Mouse (Mus musculus): ENCODE results near the gene Acvr2a. TPM values are rescaled to one million over a fixed set of nuclear protein-coding genes. Genes with fewer than 3 reads are reported as not detected.
A peak's percentile ranks its signal among the peaks of the same experiment; 100 is the strongest.

The Acvr2a gene
- polyA plus RNA-seq, 1 experiment from 2014 or later, result 50.0 TPM

DNA sequence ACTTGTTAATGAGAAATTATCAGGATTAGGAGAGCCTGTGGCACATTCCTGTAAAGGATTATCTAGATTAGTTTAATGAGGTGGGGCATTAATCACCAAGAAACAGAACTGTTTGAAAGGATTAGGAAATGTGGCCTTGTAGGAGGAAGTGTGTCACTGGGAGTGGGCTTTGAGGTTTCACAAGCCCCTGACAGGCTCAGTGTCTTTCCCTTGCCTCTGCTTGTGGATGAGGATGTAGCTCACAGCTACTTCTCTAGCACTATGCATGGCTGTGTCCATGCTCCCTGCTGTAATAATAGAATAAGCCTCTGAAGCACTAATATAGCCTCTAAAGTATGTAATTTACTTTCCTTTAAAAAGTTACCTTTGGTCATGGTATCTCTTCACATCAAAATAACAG is 101.9 kb downstream of the Acvr2a start:
- Histone ChIP-seq H3K27ac (ENCODE audit: low read depth, low read length) (no peak overlapping the region), H3K9me3 (ENCODE audit: control insufficient read depth, low read length) (no peaks in the 10 kb centered on the region), H3K4me3 (ENCODE audit: low read depth, low read length) (no peak overlapping the region), H3K4me2 (ENCODE audit: low read depth) (no peak overlapping the region), H3K27me3 (ENCODE audit: control insufficient read depth, insufficient read depth, low read length) (no peaks in the 10 kb centered on the region), H3K4me1 (ENCODE audit: control insufficient read depth, insufficient read depth, low read length) (no peaks in the 10 kb centered on the region), H3K36me3 (ENCODE audit: control insufficient read depth, insufficient read depth, low read length) (no peaks in the 10 kb centered on the region), H3K9ac (ENCODE audit: low read length) (no peak overlapping the region)
- ATAC-seq (ENCODE audit: insufficient read depth, low FRiP score, low TSS enrichment), result no peak
- no peak for DNase-seq (ENCODE audit: low spot score)

DNA sequence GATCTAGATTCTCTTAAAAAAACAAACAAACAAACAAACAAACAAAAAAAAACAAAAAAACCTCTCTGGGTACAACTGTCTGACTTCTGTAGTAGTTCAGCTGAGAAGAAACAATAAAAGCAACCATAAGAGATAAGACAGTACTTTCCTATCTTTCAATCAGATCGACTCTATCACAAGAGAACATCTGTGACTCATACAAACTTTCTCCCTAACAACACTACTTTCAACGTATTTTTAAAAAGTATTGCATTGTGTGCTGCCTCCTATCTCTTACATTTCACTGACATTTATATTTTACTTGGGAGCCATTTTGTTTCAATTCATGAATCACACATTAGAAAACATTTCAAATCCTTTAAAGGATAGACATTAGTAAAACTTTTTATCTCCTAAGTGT is 121.1 kb downstream of the Acvr2a start:
- H3K4me1 ChIP-seq (ENCODE audit: control insufficient read depth, insufficient read depth, low read length), result no peaks in the 10 kb centered on the region

DNA sequence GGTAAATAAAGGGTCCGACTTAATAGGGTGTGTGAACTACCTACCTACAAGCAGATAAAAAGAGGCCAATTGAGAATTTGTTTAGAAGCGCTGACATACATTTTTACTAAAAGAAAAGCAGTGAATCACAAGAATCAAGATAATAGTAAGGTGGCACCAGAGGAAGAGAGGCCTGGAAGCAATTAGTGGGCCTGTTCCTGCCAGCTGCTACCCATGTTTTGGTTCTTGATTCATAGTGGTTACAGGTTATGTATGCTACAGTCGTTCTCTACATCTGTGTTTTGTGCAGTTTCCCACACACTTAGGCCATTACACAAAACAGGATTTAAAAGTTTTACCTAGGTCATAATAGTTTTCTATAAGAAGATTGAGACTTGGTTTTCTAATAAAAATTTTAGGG is 133.9 kb downstream of the Acvr2a start:
- ATAC-seq (ENCODE audit: insufficient read depth, low FRiP score, low TSS enrichment), result no peak
- 0 out of 2 replicates have a peak, but pooled peaks cover 6% of the 10 kb centered on the region for H3K4me1 ChIP-seq (ENCODE audit: control insufficient read depth, insufficient read depth, low read length)
- H3K27me3 ChIP-seq (ENCODE audit: control insufficient read depth, insufficient read depth, low read length), result no peaks in the 10 kb centered on the region
- H3K9me3 ChIP-seq (ENCODE audit: control insufficient read depth, low read length), result no peaks in the 10 kb centered on the region
- no peak overlapping the region for H3K9ac ChIP-seq (ENCODE audit: low read length)
- peak overlapping the region; percentile 71 for H3K4me3 ChIP-seq (ENCODE audit: low read depth, low read length)
- H3K4me2 ChIP-seq (ENCODE audit: low read depth), result peak overlapping the region; percentile 69
- 62% methylated on average over 3 of the region's 3 CpGs for WGBS
- H3K36me3 ChIP-seq (ENCODE audit: control insufficient read depth, insufficient read depth, low read length), result no peaks in the 10 kb centered on the region
- H3K27ac ChIP-seq (ENCODE audit: low read depth, low read length), result no peak overlapping the region
- DNase-seq (ENCODE audit: low spot score), result no peak

More for the DNA sequence above, 121.1 kb downstream of the Acvr2a start:
- no peak overlapping the region for H3K27ac ChIP-seq (ENCODE audit: low read depth, low read length)
- WGBS, result 92% methylated on average over 2 of the region's 2 CpGs
- H3K36me3 ChIP-seq (ENCODE audit: control insufficient read depth, insufficient read depth, low read length), result no peaks in the 10 kb centered on the region
- H3K27me3 ChIP-seq (ENCODE audit: control insufficient read depth, insufficient read depth, low read length), result no peaks in the 10 kb centered on the region
- no peaks in the 10 kb centered on the region for H3K9me3 ChIP-seq (ENCODE audit: control insufficient read depth, low read length)
- DNase-seq (ENCODE audit: low spot score) (no peak), ATAC-seq (ENCODE audit: insufficient read depth, low FRiP score, low TSS enrichment) (no peak)
- no peak overlapping the region for H3K4me3 ChIP-seq (ENCODE audit: low read depth, low read length)
- H3K9ac ChIP-seq (ENCODE audit: low read length), result no peak overlapping the region
- H3K4me2 ChIP-seq (ENCODE audit: low read depth), result no peak overlapping the region

DNA sequence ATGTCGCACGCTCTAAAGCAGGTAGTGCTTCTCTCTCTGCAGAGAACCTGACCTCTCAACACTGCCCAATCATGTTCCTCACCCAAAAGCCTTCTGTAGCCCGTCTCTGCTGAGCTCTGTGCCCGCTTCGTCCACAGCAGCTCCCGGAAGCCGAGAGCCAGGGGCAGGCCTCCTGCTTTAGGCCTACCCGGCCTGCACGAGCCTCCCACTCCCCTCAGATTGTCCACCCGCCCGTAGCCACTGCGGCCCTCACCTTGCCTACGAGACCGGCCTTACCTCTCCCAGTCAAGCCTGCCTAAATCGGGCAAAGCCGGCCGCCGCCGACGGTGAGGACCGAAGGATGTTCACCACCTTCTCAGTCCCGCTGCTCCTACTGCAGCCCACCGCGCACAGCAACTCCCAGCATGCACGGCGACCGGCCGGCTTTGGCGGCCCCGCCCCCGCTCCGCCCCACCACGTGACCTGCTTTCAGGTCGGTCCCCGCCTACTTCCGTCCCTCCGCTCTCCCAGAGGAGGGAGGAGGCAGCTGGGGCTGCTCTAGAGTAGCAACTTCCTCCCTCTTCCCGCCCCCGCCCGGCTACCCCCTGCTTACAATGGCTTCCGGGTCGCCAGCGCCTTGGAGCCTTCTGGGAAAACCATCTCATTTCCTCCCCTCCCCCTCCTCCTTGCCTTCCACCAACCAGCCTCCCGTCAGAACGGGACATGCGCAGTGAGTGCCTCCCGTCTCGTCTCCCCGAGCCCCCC is 135.1 kb downstream of the Acvr2a start, which contains the start of gene Mbd5:
TSS of gene Mbd5 (plus strand) at position 668 of the 744 bp plus-strand sequence.
- Histone ChIP-seq H3K4me2 (ENCODE audit: low read depth) (peak within 1 kb of the TSS; percentile 69), H3K4me1 (ENCODE audit: control insufficient read depth, insufficient read depth, low read length) (0 out of 2 replicates have a peak, but pooled peaks cover 6% of the 10 kb centered on the region), H3K9ac (ENCODE audit: low read length) (peak within 1 kb of the TSS; percentile 77), H3K27ac (ENCODE audit: low read depth, low read length) (peak within 1 kb of the TSS; percentile 89), H3K9me3 (ENCODE audit: control insufficient read depth, low read length) (no peaks in the 10 kb centered on the region), H3K36me3 (ENCODE audit: control insufficient read depth, insufficient read depth, low read length) (no peaks in the 10 kb centered on the region), H3K27me3 (ENCODE audit: control insufficient read depth, insufficient read depth, low read length) (no peaks in the 10 kb centered on the region), H3K4me3 (ENCODE audit: low read depth, low read length) (peak within 1 kb of the TSS; percentile 71)
- ATAC-seq (ENCODE audit: insufficient read depth, low FRiP score, low TSS enrichment) (peak; percentile 98), DNase-seq (ENCODE audit: low spot score) (peak; percentile 98)
- WGBS, result under 1% methylated on average over 44 of the region's 49 CpGs

DNA sequence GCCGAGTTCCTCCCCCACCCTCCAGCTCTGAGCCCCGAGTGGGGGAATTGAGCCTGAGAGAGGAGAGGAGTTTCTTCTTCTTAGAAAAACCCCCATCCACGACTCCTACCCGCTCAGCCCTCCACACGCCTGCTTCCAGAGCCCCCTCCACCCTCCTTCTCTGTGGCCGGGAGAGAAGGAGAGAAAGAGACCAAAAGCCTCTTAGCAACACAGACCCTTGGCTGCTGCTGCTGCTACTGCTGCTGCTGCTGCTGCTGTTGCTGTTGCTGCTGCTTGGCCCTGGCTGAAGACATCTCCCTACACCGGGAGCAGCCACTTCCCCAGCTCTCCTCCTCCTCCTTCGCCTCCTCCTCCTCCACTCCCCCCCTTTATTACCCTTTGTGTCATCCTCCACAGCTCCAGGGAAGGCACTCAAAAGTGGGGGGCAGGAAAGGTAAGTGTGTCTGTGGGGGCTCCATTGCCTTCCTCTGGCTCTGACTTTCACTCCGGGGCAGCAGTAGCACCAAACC is 135.9 kb downstream of the Acvr2a start:
- peak overlapping the region; percentile 89 for H3K27ac ChIP-seq (ENCODE audit: low read depth, low read length)
- H3K9me3 ChIP-seq (ENCODE audit: control insufficient read depth, low read length), result no peaks in the 10 kb centered on the region
- H3K4me2 ChIP-seq (ENCODE audit: low read depth), result peak overlapping the region; percentile 63
- peak overlapping the region; percentile 71 for H3K9ac ChIP-seq (ENCODE audit: low read length)
- DNase-seq (ENCODE audit: low spot score), result peak; percentile 69
- peak overlapping the region; percentile 71 for H3K4me3 ChIP-seq (ENCODE audit: low read depth, low read length)
- WGBS, result 0% methylated on average over 5 of the region's 9 CpGs
- no peaks in the 10 kb centered on the region for H3K27me3 ChIP-seq (ENCODE audit: control insufficient read depth, insufficient read depth, low read length)
- H3K36me3 ChIP-seq (ENCODE audit: control insufficient read depth, insufficient read depth, low read length), result no peaks in the 10 kb centered on the region
- ATAC-seq (ENCODE audit: insufficient read depth, low FRiP score, low TSS enrichment), result peak; percentile 67
- H3K4me1 ChIP-seq (ENCODE audit: control insufficient read depth, insufficient read depth, low read length), result 0 out of 2 replicates have a peak, but pooled peaks cover 6% of the 10 kb centered on the region

DNA sequence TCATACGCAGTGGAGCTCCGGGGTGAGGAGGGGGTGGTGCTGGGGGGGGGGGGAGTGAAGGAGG is 136.2 kb downstream of the Acvr2a start, which contains the start of gene Orc4:
TSS of gene Orc4 (minus strand) at position 26 of the 64 bp plus-strand sequence.
- 0% methylated on average over 2 of the region's 2 CpGs for WGBS
- peak within 1 kb of the TSS; percentile 71 for H3K4me3 ChIP-seq (ENCODE audit: low read depth, low read length)
- peak within 1 kb of the TSS; percentile 63 for H3K4me2 ChIP-seq (ENCODE audit: low read depth)
- H3K27ac ChIP-seq (ENCODE audit: low read depth, low read length), result peak within 1 kb of the TSS; percentile 89
- peak within 1 kb of the TSS; percentile 77 for H3K9ac ChIP-seq (ENCODE audit: low read length)
- H3K36me3 ChIP-seq (ENCODE audit: control insufficient read depth, insufficient read depth, low read length), result no peaks in the 10 kb centered on the region
- DNase-seq (ENCODE audit: low spot score) (no peak), ATAC-seq (ENCODE audit: insufficient read depth, low FRiP score, low TSS enrichment) (no peak)
- no peaks in the 10 kb centered on the region for H3K27me3 ChIP-seq (ENCODE audit: control insufficient read depth, insufficient read depth, low read length)
- H3K9me3 ChIP-seq (ENCODE audit: control insufficient read depth, low read length), result no peaks in the 10 kb centered on the region
- H3K4me1 ChIP-seq (ENCODE audit: control insufficient read depth, insufficient read depth, low read length), result 0 out of 2 replicates have a peak, but pooled peaks cover 6% of the 10 kb centered on the region

DNA sequence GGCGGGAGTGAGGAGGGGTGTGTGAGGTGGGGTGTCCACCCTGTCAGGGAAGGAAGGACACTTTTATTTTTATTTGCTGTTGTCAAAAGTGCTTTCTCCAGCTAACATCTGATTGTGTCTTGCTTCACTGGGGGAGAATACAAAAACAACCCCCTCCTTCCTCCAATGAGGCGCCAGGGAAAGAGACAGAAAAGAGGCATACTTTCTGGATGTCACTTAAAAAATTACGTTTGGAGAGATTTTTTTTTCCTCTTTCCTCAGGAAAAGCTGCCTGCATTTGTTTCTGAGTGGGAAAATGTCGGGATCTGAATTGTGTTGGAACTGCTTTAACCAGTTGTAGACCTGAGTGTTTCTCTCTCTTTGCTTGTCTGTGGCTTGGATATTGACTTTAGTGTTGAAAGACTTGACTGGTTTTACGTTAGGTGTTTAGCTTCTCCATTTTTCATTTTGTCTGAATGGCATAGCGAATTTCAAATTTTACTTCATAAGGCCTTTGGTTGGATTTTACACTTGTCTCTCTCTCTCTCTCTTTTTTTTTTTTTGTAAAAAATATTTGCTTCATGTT is 136.5 kb downstream of the Acvr2a start:
- no peak; the same call in 1 of the 2 replicates for ATAC-seq (ENCODE audit: insufficient read depth, low FRiP score, low TSS enrichment)
- Histone ChIP-seq H3K4me2 (ENCODE audit: low read depth) (peak overlapping the region; percentile 63), H3K27me3 (ENCODE audit: control insufficient read depth, insufficient read depth, low read length) (no peaks in the 10 kb centered on the region), H3K9ac (ENCODE audit: low read length) (peak overlapping the region; percentile 71), H3K4me3 (ENCODE audit: low read depth, low read length) (peak overlapping the region; percentile 71), H3K27ac (ENCODE audit: low read depth, low read length) (peak overlapping the region; percentile 89), H3K36me3 (ENCODE audit: control insufficient read depth, insufficient read depth, low read length) (no peaks in the 10 kb centered on the region), H3K4me1 (ENCODE audit: control insufficient read depth, insufficient read depth, low read length) (0 out of 2 replicates have a peak, but pooled peaks cover 6% of the 10 kb centered on the region), H3K9me3 (ENCODE audit: control insufficient read depth, low read length) (no peaks in the 10 kb centered on the region)
- 8% methylated on average over 5 of the region's 6 CpGs for WGBS
- DNase-seq (ENCODE audit: low spot score), result no peak
